Mouse (Mus musculus): Measurements from ENCODE around the gene Tmppe.

- TF ChIP-seq POLR2A (IDR thresholded peaks at IDR 0.05; ENCODE audit: low read depth, low read length) (no peak), CTCF (conservative IDR thresholded peaks at IDR 0.05; ENCODE audit: insufficient read depth, insufficient read length, low read depth, low read length) (no peak)
Observed at GRCm38 (mm10) chr9:114367783-114368470, 33.0 kb upstream of the Tmppe start.

Data from kidney, adult 2 months (tissue).